Mouse (Mus musculus) brain, adult 2 months (tissue): ENCODE measurements around the gene C1qtnf3.

ENCODE experiments used
- DNase-seq: peaks from one replicate; pipeline ENCODE4 v3.0.0; 2011; ENCODE audit warnings: low read depth, low spot score

C1qtnf3 gene

DNA sequence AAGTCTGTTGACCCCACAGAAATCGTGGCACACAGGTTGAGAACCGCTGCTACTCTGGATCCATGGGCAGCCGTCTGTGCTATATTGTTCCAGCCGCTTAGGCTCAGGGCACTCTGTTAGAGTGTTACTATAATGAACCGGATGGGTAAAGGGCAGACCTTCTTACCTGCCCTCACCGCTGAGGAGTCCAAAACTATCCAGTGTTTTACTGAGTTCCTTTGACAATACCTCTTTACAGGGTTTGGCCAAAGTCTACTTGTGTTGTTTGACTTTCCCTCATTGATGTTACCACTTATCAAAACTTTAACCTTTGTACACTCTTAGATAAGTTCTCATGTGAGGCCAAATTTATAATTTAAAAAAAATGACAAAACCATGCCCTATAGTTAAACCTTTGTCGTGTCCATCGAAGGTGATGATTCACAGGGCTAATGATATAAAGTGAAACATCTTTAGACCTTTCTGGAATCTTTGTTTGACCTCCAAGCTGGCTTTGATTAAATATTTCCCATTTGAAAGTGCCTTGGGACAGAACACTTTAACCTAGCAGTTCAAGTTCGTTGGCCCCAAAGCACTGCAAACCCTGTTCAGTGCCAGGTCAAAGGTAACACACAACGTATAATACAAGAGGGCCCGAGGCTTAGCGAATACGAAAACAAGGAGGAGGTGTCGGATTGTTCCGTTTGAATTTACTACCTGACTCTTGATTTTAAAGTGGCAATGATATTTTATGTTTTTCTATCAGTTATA is 7.3 kb downstream of the C1qtnf3 start:
- no peak for DNase-seq

- DNase-seq: no peak
Observed at GRCm38 (mm10) chr15:10960267-10960666, 8.1 kb downstream of the C1qtnf3 start.

DNA sequence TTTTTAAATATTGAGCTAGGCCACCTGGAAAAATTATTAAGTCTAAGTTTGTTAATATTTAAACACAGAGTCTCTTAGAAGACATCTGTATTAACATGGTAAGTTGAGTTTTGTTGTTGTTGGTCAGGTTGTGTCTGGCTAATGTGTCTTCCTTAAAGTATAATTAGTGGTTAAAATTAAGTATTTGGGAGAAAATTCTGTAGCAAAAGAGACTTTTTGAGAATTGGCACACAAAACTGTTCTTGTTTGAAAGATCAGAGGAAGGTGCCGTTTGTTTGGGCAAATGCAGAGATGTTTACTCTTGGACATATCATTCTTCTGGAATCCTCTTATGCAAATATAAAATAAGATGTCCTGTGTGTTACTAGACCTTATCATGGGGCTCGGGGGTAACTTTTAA is 10.5 kb downstream of the C1qtnf3 start:
- DNase-seq: no peak

DNA sequence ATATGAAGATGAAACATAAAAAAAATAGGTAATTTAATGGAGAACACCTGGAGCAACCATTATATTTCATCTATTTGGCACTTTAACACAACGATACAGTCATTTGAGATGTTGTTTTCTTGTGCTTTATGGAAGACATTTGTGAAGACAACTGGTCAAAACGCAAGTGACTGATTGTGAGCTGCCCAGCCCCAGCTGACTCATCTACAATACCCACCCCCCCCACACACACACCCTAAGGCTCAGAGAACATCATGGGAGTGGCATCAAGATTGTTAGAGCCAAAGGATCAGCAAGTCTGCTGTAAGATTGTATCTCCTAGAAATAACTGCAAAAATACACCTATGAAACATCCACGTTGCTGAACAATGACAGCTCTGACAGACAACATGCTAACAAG is 17.3 kb downstream of the C1qtnf3 start:
- DNase-seq: no peak

- no peak for DNase-seq
Observed at GRCm38 (mm10) chr15:10970777-10971176, 18.6 kb downstream of the C1qtnf3 start.

GRCm38 (mm10) chr15:10977151-10977550 is 25.0 kb downstream of the C1qtnf3 start:
- no peak for DNase-seq

DNA sequence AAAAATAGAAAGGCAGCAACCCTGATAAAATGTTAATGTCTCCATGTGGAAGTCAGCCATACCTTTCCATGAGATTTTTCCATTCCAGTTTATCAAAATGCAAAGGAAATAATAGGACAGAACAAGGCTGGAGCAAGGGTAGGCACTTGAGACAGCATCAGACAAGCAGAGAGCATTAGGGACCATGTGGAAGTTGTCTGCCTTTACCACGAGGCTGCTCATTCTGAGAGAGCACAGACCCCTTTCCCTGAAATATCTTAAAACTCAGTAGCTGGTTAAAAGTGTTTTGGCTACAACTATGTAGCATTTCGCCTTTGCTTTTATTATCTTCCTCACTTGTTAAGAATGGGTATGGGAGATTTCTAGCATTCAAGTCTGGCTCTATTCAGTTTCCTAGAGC is 28.6 kb downstream of the C1qtnf3 start:
- no peak for DNase-seq

GRCm38 (mm10) chr15:10981377-10982063 is 29.4 kb downstream of the C1qtnf3 start, which contains the start of gene Amacr:
TSS of gene Amacr (plus strand) at chr15:10981756.
- DNase-seq: peak; percentile 97

DNA sequence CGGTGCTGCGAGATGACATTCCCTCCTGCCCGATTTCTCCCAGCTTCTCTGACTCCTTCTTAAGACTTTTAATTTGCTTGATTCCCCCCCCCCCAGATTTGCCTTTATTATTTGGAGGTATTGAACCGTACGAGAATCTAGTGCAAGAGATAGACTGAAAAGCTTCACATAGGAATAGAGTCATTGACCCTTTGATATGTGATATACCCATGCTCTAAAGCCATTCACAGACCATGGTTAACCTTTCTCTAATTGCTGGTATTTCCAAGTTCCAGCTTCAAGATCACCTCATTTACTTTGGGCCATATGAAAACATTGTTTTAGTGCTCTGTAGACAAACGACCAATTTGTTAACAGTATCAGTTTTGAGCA is 29.9 kb downstream of the C1qtnf3 start:
- DNase-seq: peak; percentile 15

GRCm38 (mm10) chr15:10985756-10986155 is 33.6 kb downstream of the C1qtnf3 start:
- no peak for DNase-seq

GRCm38 (mm10) chr15:10986477-10986876 is 34.3 kb downstream of the C1qtnf3 start:
- peak; percentile 46 for DNase-seq

- no peak for DNase-seq
Observed at GRCm38 (mm10) chr15:10990411-10990810, 38.3 kb downstream of the C1qtnf3 start.

- peak; percentile 33 for DNase-seq
Observed at GRCm38 (mm10) chr15:10991566-10991965, 39.4 kb downstream of the C1qtnf3 start.

GRCm38 (mm10) chr15:10999832-11000231 is 47.7 kb downstream of the C1qtnf3 start:
- DNase-seq: peak; percentile 40

DNA sequence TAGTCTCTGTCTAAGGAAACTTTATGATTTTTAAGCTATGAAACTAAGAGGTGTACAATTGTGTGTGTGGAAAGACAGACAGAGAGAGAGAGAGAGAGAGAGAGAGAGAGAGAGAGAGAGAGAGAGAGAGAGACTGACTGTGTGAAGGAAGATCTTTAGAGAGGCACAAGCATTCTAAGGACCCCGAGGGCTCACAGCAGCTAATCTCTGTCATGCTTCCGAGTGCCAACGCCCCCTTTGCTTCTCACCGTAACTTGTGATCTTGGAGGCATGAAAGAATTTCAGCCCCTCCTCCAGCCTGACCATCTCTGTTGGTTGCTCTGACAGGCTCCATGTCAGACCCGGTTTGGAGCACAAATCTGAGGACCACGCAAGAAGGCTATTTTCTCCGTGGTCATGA is 48.3 kb downstream of the C1qtnf3 start, which contains the start of gene Slc45a2:
TSS of gene Slc45a2 (plus strand) at position 301 of the 400 bp plus-strand sequence.
- no peak for DNase-seq

DNA sequence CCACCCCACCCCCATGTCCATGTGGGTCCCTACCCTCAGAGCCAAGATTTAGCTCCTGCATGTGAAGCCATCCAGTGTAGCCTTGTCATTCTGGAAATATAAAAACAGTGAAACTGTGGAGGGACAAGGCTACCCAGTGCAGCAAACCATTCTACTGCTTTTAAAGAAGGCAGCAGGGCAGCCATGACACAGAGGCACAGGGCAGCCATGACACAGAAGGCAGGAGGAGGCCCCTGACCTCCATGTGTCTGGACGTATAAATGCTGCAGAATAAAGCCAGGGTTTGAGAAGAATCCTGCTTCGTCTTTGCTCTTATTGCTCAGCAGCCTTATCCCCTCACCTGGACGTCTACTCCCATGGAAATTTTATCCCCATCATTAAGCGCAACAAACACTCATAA is 51.7 kb downstream of the C1qtnf3 start:
- DNase-seq: no peak

GRCm38 (mm10) chr15:11004646-11005045 is 52.5 kb downstream of the C1qtnf3 start:
- DNase-seq: no peak

- peak; percentile 75 for DNase-seq
Observed at GRCm38 (mm10) chr15:11008756-11009155, 56.6 kb downstream of the C1qtnf3 start.

GRCm38 (mm10) chr15:11010976-11011548 is 58.9 kb downstream of the C1qtnf3 start:
- DNase-seq: no peak

- DNase-seq: no peak
Observed at GRCm38 (mm10) chr15:11014931-11015330, 62.8 kb downstream of the C1qtnf3 start.

GRCm38 (mm10) chr15:11026801-11027561 is 74.8 kb downstream of the C1qtnf3 start:
- no peak for DNase-seq
